Mouse (Mus musculus) lung, embryonic 14.5 days (tissue): ENCODE results near the gene Gm11549. TPM values are rescaled to one million over a fixed set of nuclear protein-coding genes. Genes with fewer than 3 reads are reported as not detected.
A peak's percentile ranks its signal among the peaks of the same experiment; 100 is the strongest.

Source experiments
- ATAC-seq: fragments of 200-750 bp; cut with Nextera tagmentation; 2 replicates; pipeline ENCODE4 v1.8.0; 2017; ENCODE audit warnings: mild to moderate bottlenecking, moderate TSS enrichment, moderate library complexity; ENCODE audit not compliant: insufficient read depth
- DNase-seq: peaks from one replicate; pipeline ENCODE4 v3.0.0-alpha.2; 2015
- H3K27ac ChIP-seq: fragments of 300-500 bp; sonication (generic); 2 replicates; pipeline ENCODE4 v1.5.1; 2014; ENCODE audit warnings: low read depth, mild to moderate bottlenecking, moderate library complexity
- H3K27me3 ChIP-seq: fragments of 300-500 bp; sonication (generic); 2 replicates; pipeline ENCODE4 v1.6.1; 2014; ENCODE audit warnings: low read length, control low read depth; ENCODE audit not compliant: insufficient read depth
- H3K36me3 ChIP-seq: fragments of 300-500 bp; sonication (generic); 2 replicates; pipeline ENCODE4 v1.6.1; 2014; ENCODE audit warnings: control low read depth; ENCODE audit not compliant: insufficient read depth
- H3K4me1 ChIP-seq: fragments of 300-500 bp; sonication (generic); 2 replicates; pipeline ENCODE4 v1.6.1; 2014; ENCODE audit warnings: antibody characterized with exemption, control low read depth; ENCODE audit not compliant: insufficient read depth
- H3K4me2 ChIP-seq: fragments of 300-500 bp; sonication (generic); 2 replicates; pipeline ENCODE4 v1.6.1; 2014; ENCODE audit warnings: mild to moderate bottlenecking
- H3K4me3 ChIP-seq: fragments of 300-500 bp; sonication (generic); 2 replicates; pipeline ENCODE4 v1.5.1; 2014; ENCODE audit warnings: low read depth, low read length
- H3K9ac ChIP-seq: fragments of 300-500 bp; sonication (generic); 2 replicates; pipeline ENCODE4 v1.6.1; 2014
- H3K9me3 ChIP-seq: fragments of 300-500 bp; sonication (generic); 2 replicates; pipeline ENCODE4 v1.6.1; 2016; ENCODE audit warnings: low read depth, low read length, control low read depth
- CTCF ChIP-seq: IDR thresholded peaks from 2 replicates; pipeline ENCODE4 v1.5.1; 2016; ENCODE audit warnings: antibody characterized with exemption, low read depth
- WGBS: fragments of 180-500 bp; shearing (Covaris S2); extraction: QIAGEN DNeasy Blood & Tissue Kit; methylation state at CpG from one replicate; pipeline ENCODE4 v1.1.7; 2014; 5-methylcytosine and 5-hydroxymethylcytosine counted together
- polyA plus RNA-seq: library from polyadenylated mRNA; unstranded; fragments of >200 nt; fragmentation: Nextera tagmentation; extraction: Ambion mirVana; gene quantifications from 2 replicates; pipeline ENCODE4 v1.2.1, GENCODE M21; 2014

Gene Gm11549
- polyA plus RNA-seq, 1 experiment from 2014 or later, result 0.12 TPM

DNA sequence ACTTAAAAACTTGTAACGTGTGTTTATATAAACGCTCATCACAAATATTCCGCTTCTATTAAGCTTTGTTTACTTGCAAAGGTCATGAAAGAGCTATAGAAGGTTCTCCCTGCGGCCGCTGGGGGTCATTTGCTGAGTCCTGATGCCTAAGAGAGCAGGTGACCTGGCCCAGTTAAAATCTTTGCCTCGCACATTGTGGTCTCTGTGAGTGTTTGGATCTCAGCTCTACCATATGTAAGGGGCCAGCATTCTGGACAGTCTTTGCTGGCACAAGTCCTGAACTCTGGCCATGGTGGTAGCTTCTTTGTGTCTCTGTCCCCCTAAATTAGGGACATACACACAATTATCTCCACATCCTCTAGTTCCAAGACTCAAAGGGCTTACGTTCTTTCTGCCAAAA is 11.1 kb upstream of the Gm11549 start:
- no peak overlapping the region for H3K9ac ChIP-seq
- WGBS, result 27% methylated on average over 7 of the region's 7 CpGs
- H3K27ac ChIP-seq, result no peak overlapping the region
- no peak for TF ChIP-seq CTCF
- peak; percentile 12 for DNase-seq
- H3K4me3 ChIP-seq, result no peak overlapping the region
- ATAC-seq, result no peak
- H3K4me2 ChIP-seq, result peak overlapping the region; percentile 56
- peaks cover 18% of the 10 kb centered on the region for H3K4me1 ChIP-seq
- no peaks in the 10 kb centered on the region for H3K36me3 ChIP-seq
- no peaks in the 10 kb centered on the region for H3K9me3 ChIP-seq
- H3K27me3 ChIP-seq, result no peaks in the 10 kb centered on the region

- peak overlapping the region; percentile 30 for H3K4me3 ChIP-seq
- H3K9me3 ChIP-seq, result no peaks in the 10 kb centered on the region
- H3K27ac ChIP-seq, result no peak overlapping the region
- no peak for ATAC-seq
- 2% methylated on average over 18 of the region's 18 CpGs for WGBS
- no peaks in the 10 kb centered on the region for H3K36me3 ChIP-seq
- H3K9ac ChIP-seq, result peak overlapping the region; percentile 41
- no peaks in the 10 kb centered on the region for H3K27me3 ChIP-seq
- peak; percentile 64 for DNase-seq
- peaks cover 18% of the 10 kb centered on the region for H3K4me1 ChIP-seq
- TF ChIP-seq CTCF, result no peak
- peak overlapping the region; percentile 56 for H3K4me2 ChIP-seq
Observed at GRCm38 (mm10) chr3:36531979-36532542, 10.4 kb upstream of the Gm11549 start.

DNA sequence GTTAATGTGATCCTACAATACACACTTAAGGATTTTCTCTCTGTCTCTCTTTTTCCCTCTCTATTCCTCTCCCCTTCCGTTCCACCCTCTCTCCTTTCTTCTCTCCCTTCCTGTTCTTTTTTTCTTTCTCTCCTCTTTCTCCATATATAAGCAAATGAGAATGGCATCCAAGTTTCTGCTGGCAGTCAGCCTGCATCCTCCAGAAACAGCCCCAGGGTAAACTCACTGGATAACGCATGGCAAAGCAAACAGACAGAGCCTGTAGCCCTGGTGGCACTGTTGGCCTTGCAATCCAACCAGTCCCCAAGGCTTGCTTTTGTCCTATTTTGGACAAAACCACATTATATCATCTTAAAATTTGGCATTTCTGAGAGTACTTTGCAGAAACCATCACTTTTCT is 9.6 kb upstream of the Gm11549 start:
- Histone ChIP-seq H3K4me3 (no peak overlapping the region), H3K9me3 (no peaks in the 10 kb centered on the region), H3K27ac (no peak overlapping the region), H3K4me2 (peak overlapping the region; percentile 56), H3K4me1 (peaks cover 18% of the 10 kb centered on the region), H3K36me3 (no peaks in the 10 kb centered on the region), H3K27me3 (no peaks in the 10 kb centered on the region), H3K9ac (no peak overlapping the region)
- DNase-seq (peak; percentile 42), ATAC-seq (no peak)
- 22% methylated on average over 2 of the region's 2 CpGs for WGBS
- no peak for TF ChIP-seq CTCF

DNA sequence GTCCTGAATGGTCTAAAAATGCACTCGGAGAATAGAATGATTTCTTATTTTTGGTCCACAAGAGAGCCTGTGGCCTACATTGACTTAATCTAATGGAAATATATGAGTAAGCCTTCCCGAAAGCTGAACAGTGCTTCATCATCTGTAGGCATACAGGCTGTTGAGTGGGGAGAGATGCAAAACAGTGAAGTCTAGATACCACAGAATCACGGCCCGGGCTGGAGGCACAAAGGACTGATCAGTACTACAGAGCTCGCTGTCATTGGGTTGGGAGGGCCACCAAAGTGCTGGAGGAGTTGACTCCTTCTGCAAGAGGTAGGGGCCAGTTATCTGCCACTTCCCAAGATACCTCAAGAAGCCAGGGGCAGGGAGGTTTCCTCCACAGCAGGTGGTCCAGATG is 9.2 kb upstream of the Gm11549 start:
- DNase-seq (no peak), ATAC-seq (no peak)
- no peak for TF ChIP-seq CTCF
- no peaks in the 10 kb centered on the region for H3K27me3 ChIP-seq
- H3K4me2 ChIP-seq, result no peak overlapping the region
- H3K9ac ChIP-seq, result no peak overlapping the region
- H3K4me1 ChIP-seq, result peaks cover 18% of the 10 kb centered on the region
- no peak overlapping the region for H3K4me3 ChIP-seq
- H3K27ac ChIP-seq, result peak overlapping the region; percentile 46; the same call in 1 of the 2 replicates
- 64% methylated on average over 5 of the region's 5 CpGs for WGBS
- H3K36me3 ChIP-seq, result no peaks in the 10 kb centered on the region
- H3K9me3 ChIP-seq, result no peaks in the 10 kb centered on the region

DNA sequence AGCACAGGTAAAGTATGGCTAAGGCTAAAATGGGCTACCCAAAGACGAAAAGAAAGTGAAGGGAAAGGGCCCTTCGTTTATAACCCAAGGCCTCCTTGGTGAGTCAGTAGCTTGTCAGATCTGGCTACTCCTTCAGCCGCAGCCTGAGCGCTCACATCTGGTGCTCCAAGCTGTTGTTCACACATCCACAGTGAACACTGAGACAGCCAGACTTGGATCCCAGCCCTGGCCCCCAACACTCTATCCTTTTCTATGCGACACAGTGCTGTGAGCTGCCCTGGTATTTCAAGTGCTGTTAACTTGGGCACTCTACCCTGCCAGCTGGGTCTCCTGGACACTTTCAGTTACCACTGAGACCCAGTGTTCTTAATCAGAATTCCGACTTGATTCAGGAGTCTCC is 8.7 kb upstream of the Gm11549 start:
- no peak overlapping the region for H3K4me2 ChIP-seq
- H3K9ac ChIP-seq, result no peak overlapping the region
- WGBS, result 50% methylated on average over 6 of the region's 6 CpGs
- no peak overlapping the region for H3K27ac ChIP-seq
- H3K9me3 ChIP-seq, result no peaks in the 10 kb centered on the region
- H3K4me3 ChIP-seq, result no peak overlapping the region
- TF ChIP-seq CTCF, result no peak
- peak; percentile 87 for DNase-seq
- H3K36me3 ChIP-seq, result no peaks in the 10 kb centered on the region
- H3K4me1 ChIP-seq, result peaks cover 18% of the 10 kb centered on the region
- ATAC-seq, result peak; percentile 91
- no peaks in the 10 kb centered on the region for H3K27me3 ChIP-seq

- Histone ChIP-seq H3K36me3 (no peaks in the 10 kb centered on the region), H3K27ac (no peak overlapping the region), H3K9ac (no peak overlapping the region), H3K4me2 (no peak overlapping the region), H3K27me3 (peaks cover 28% of the 10 kb centered on the region), H3K9me3 (no peaks in the 10 kb centered on the region), H3K4me3 (no peak overlapping the region), H3K4me1 (no peaks in the 10 kb centered on the region)
- WGBS, result 65% methylated on average over 3 of the region's 3 CpGs
- no peak for ATAC-seq
- DNase-seq, result no peak
- no peak for TF ChIP-seq CTCF
Observed at GRCm38 (mm10) chr3:36524466-36524865, 2.9 kb upstream of the Gm11549 start.

DNA sequence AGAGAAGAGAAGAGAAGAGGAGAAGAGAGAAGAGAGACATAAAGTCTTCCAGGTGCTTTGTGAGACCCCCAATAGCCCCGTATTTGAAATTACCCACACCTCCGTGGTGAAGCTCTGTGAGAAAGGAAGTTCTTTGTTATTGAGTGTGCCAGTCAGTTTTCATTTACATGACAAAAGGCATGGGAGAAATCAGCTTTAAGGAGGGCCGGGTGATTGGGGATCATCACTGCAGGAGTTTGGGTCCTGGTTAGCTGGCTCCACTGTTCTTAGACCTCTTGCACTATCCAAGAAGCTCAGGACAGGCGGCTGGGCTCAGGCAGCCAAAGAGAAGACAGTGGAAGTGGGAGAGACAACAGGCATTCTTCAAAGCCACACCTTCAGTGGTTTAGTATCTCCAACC is 524 bp upstream of the Gm11549 start:
- DNase-seq (no peak), ATAC-seq (no peak)
- no peak for TF ChIP-seq CTCF
- Histone ChIP-seq H3K4me3 (no peak overlapping the region), H3K9ac (no peak overlapping the region), H3K27me3 (peaks cover 30% of the 10 kb centered on the region), H3K9me3 (no peaks in the 10 kb centered on the region), H3K4me2 (no peak overlapping the region), H3K27ac (no peak overlapping the region), H3K4me1 (no peaks in the 10 kb centered on the region), H3K36me3 (no peaks in the 10 kb centered on the region)
- WGBS, result 19% methylated on average over 4 of the region's 4 CpGs

DNA sequence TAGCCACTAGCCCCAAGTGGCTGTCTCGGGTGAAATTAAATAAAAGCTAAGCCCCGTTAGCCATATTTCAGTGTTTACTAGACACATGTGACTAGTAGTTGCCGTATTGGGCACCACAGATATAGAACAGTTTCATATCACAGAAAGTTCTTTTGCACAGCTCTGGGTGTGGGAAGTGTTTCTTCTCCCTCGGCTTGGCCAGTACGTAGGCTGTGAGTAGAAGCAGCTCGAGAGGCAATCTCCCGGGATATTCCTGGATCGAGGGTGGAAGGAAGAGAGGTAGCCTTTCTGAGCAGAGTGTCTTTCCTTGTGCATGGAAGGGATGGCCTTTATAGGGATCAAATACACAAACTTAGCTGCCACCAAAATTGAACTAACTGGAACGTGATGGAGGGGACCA is 5.4 kb downstream of the Gm11549 start:
- 83% methylated on average over 9 of the region's 9 CpGs for WGBS
- no peak overlapping the region for H3K4me3 ChIP-seq
- no peaks in the 10 kb centered on the region for H3K36me3 ChIP-seq
- ATAC-seq (no peak), DNase-seq (no peak)
- peaks cover 14% of the 10 kb centered on the region for H3K27me3 ChIP-seq
- no peak overlapping the region for H3K27ac ChIP-seq
- TF ChIP-seq CTCF, result no peak
- no peaks in the 10 kb centered on the region for H3K4me1 ChIP-seq
- no peak overlapping the region for H3K4me2 ChIP-seq
- no peaks in the 10 kb centered on the region for H3K9me3 ChIP-seq
- H3K9ac ChIP-seq, result no peak overlapping the region
